Mouse (Mus musculus): ENCODE measurements at regions not wholly inside any gene's neighbourhood (a gene's known extent, or its start where the extent isn't known, plus 50 kb on each side); places are given as distances from the start of the nearest gene placed in this dataset.

- TF ChIP-seq EP300 (IDR thresholded peaks at IDR 0.05; ENCODE audit: low read depth) (no peak), CTCF (IDR thresholded peaks at IDR 0.05; ENCODE audit: low read depth) (no peak)
Observed at GRCm38 (mm10) chr13:71804032-71804958, 159.2 kb downstream of the Irx1 start.

Measured in liver, postnatal 0 days (tissue).